Comparison of ENCODE assay signal across 1 mouse cellular context in genomic region chr11:20913598-20914296, GRCm38 (mm10).
TF ChIP-seq lines count a peak whose summit lies in the region.

No protein-coding gene starts in this region.

TF ChIP-seq in CH12.LX, 34 proteins besides CTCF, POLR2A, EP300 and RAD21 (continued from another document):
- peak; percentile 82 for TF ChIP-seq IRF4 (IDR thresholded peaks at IDR 0.05; ENCODE audit: low read depth, low read length)
- no peak; the same call in 1 of the 2 replicates for TF ChIP-seq MAZ (IDR thresholded peaks at IDR 0.05; ENCODE audit: low read depth, low read length)
- TF ChIP-seq GABPA (IDR thresholded peaks at IDR 0.05; ENCODE audit: insufficient replicate concordance, low read depth, low read length) = no peak
- no peak for TF ChIP-seq CHD2 (IDR thresholded peaks at IDR 0.05; ENCODE audit: low read length)
- peak; percentile 78 for TF ChIP-seq ELF1 (IDR thresholded peaks at IDR 0.05; ENCODE audit: low read depth, low read length)
- TF ChIP-seq NRF1 (IDR thresholded peaks at IDR 0.05; ENCODE audit: low read depth, low read length) = no peak; the same call in 1 of the 2 replicates
- TF ChIP-seq BHLHE40 (IDR thresholded peaks at IDR 0.05; ENCODE audit: low read depth, low read length) = no peak
- TF ChIP-seq ZMIZ1 (IDR thresholded peaks at IDR 0.05; ENCODE audit: low read depth, low read length) = no peak
- TF ChIP-seq POLR2AphosphoS2 (IDR thresholded peaks at IDR 0.05; ENCODE audit: low read depth, low read length) = no peak
- no peak for TF ChIP-seq USF2 (conservative IDR thresholded peaks at IDR 0.05; ENCODE audit: low read depth, low read length)
- TF ChIP-seq PAX5 (IDR thresholded peaks at IDR 0.05; ENCODE audit: low read length) = no peak
- TF ChIP-seq MXI1 (IDR thresholded peaks at IDR 0.05; ENCODE audit: low read depth, low read length) = no peak
TF ChIP-seq in CH12.LX: peak in this region for 6.
